Mouse (Mus musculus) heart, postnatal 0 days (tissue): ENCODE results near the gene Asxl2.
A peak's percentile ranks its signal among the peaks of the same experiment; 100 is the strongest.

Experiments used
- CTCF ChIP-seq: IDR thresholded peaks from 2 replicates; pipeline ENCODE4 v1.5.1; 2016; ENCODE audit warnings: antibody characterized with exemption, control low read depth, low read depth
- EP300 ChIP-seq: IDR thresholded peaks from 2 replicates; pipeline ENCODE4 v1.6.1; 2016; ENCODE audit warnings: antibody characterized with exemption, low read depth

- TF ChIP-seq CTCF (peak; percentile 95), EP300 (no peak)
Observed at GRCm38 (mm10) chr12:3390577-3391262, 35.9 kb upstream of the Asxl2 start.
